Mouse (Mus musculus) embryo, embryonic 10.5 days (tissue): ENCODE data around the gene Cym.

Experiments used
- DNase-seq: peaks from one replicate; pipeline ENCODE4 v3.0.0-alpha.2; 2015; ENCODE audit warnings: low spot score

Cym gene

DNA sequence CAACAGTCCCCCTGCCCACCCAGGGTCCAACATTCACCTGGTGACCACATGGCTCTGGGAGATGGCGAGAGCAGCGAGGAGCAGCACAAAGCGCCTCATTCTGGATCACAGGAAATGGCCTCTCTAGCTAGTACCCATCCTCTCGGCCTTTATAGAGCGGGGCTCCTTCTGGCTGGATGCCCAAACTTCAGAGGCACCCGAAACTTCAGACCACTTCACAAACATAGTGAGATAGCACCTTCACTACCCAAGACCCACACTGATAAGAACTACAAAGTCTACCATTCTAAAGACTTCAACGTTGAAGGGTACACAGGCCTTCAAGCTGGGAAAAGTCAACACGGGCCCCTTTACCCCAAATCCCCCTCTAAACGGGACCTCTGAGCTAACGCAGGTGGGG is at the start of gene Cym:
Gene Cym (minus strand): TSS at position 125 of the 400 bp plus-strand sequence.
- DNase-seq, result no peak

DNA sequence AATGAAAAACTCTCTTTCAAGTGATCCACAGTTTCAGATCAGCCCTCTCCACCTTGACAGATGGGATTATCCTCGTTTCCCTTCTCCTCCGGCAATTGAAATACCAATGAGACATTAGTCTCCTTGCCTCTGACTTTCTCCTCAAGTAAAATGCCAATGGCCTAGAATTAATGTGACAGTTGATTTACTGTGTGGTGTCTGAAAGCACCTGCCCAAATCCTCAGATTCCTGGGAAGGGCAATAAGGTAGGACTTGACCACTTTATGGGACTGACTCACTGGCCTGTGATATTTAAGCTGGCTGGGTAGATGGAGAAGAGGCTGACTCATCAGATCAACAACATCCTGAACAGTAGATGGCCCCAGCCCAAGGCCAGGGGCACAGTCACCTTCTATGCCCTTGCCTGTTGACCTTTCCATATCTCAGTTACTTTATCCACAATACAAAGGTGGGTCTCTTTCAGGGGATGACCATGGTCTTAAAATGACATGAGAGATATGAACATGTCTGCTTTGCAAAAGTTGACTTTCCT is 45.3 kb upstream of the Cym start:
- no peak for DNase-seq

DNA sequence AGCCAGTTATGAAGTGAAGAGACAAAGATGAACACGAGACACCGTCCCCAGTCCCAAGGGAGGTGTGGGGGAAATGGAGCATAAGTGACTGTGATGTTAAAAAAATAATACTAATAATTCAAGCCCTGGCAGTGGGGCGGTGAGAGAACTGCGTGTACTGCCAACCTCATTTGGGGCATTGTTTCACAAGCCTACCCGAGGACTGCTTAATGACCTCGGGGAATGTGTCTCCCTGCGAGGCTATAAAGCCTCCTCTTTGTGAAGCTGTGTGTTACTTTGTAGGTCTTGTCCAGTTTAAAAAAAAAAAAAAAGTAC is 40.3 kb upstream of the Cym start:
- DNase-seq, result no peak

DNA sequence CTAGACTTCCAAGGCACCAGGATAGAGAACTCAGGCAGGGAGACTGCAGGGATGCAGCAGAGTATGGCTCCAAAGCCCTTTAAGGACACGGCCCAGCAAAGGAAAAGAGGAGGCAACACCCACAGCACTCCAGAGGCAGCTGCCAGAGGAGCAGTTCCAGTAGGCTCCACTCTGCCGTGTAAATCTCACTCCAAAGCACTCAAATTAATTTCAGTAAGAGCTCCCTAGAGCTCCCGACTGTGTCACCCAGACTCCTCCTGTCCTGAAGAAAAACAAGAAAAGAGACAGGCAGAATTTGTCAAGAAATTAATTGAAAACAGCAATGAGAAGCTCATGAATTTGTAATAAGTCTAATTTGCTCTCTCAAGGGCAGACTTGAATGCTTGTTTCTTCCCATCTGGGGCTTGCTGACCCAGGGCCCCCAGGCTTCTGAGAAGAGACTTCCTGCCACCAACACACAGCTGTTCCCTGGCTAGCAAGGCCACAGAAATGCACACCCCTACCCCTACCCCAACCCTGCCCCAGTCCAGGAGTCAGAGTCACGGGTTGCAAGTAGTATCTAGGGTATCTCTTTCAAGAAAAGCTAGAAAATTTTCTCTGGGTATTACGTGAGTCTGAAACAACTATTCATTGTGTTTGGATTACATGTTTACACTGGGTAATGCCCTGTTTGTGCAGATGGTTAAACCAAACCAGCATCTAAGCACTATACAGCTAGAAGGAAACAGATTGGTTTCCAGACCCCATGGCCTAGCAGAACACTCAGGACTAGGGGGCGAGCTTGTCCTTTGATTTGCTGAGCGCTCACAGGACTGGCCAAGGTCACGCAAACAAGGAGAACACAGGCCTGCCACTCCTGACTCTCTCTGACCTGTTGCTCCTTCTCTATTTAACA is 39.7 kb upstream of the Cym start:
- peak; percentile 32 for DNase-seq

DNA sequence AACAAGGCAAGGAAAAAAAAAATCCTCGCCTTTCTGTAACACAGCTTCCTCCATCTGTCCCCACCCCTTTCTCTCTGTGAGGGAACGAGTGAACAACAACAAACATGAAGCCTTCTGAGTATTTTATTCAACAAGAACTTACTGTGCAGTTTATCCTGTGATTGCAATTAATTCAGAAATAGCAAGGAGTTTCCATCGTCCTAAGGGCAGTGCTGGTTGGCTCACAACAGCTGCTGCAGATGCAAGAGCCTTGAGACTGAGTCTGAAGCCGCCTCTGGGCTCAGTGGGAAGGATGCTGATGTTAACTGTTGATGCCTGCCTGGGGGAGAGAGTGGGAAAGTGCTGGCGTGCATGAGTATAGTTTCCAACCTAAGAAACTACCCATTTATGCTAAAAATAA is 36.4 kb upstream of the Cym start:
- no peak for DNase-seq

DNA sequence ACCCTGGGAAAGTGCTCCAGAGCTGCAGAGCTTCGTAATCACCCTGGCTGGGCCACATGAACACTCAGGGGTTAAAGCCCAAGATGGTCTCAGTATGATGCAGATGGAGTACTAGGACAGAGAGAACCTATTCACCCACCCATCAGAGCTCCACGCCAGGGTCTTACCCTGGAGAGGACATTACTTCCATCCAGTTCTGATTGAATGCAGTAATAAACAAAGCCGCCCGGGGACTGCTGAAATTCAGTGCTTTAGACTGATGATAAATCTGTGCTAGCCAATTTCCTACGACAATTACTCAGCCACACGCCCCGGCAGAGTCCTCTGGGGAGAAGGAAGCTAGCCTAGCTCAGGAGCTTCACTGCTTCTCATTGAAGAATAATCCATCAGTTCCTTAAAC is 35.2 kb upstream of the Cym start:
- DNase-seq, result no peak

DNA sequence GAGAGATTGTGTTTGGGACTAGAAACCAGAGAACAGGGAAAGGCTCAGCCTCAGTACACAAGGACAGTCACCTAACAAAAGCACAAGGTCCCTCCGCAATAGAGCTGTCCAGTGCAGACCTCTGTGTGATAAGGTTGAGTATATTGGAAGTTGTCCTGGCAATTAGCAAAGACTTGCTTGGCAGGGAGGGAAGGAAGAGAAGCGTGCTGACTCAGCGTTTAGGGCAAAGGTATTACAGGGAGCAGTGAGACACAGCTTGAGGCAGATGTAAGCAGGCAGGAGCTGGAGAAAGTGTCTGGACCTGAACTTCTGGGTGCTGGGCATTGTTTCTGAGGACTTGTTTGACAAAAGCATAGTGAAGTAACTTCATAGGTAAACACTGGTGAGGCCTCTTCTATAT is 34.5 kb upstream of the Cym start:
- DNase-seq, result no peak

DNA sequence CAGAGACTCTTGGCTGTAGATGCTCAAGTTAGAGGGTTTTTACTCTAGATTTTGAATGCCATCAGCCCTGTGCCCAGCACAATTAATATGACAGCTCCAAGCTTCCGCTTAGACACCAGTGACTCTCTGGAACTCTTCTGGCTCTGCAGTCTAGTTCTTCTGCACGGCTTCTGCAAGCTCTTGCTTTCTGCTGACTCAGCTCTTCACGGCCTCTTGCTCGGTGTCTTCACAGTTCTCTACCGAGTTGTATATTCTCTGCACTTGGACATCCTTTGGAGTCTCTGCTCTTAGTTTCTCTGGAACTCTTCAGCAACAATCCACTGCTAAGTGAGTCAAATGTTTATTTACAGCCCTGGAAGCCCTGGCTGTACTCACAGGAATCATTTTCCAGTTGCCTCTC is 32.4 kb upstream of the Cym start:
- DNase-seq, result no peak

DNA sequence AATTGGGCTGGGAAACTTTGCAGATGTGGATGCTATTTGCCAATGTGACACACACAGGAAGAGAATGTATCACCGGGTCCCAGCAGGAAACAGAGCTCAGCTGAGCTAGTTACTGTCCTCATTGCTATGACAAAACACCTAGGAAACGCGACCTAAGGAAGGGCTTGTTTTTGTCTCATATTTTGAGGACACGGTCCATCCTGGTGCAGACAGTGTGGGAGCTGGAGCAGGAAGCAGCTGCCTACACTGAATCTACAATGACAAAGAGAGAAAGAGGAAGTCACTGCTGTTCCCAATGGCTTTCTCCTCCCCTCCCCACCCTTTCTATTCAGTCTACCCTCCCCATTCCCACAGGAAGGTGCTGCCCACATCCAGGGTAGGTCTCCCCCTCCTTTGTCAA is 30.5 kb upstream of the Cym start:
- no peak for DNase-seq

DNA sequence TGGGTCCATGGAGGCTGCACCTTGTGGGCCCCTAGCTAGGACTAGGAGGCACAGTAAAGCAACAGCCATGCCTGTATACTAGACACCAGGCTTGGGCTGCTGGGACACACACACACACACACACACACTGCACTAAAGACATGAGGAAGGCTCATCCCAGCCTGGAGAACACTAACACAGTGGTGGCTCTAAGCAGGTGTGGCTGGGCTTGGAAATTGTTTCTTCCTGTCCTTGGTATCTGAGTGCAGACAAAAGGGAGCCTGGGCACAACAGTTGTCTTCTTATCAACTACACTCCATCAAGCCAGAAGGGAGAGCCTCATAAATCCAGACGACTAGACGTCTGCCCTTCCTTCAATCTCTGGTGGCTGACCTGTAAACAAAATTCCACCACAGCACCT is 28.8 kb upstream of the Cym start:
- DNase-seq, result no peak

DNA sequence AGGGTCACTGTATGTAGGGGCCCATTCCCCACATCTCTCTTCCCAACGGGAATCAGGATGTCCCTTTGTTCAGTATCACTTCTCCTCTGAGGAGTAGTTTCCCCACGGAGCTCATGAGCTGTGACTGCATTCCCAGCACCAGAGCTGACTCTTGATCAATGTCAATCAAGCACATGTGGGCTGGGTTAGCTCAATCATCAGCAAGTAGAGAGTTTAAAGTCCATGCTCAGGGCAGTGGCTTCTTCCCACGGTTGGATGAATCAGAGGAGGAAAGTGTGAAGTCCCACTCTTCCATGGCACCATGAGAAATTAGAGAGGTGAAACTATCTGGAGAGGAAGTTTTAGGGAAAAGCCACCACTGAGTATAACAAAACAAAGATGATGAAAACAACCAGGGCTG is 27.5 kb upstream of the Cym start:
- DNase-seq, result no peak

DNA sequence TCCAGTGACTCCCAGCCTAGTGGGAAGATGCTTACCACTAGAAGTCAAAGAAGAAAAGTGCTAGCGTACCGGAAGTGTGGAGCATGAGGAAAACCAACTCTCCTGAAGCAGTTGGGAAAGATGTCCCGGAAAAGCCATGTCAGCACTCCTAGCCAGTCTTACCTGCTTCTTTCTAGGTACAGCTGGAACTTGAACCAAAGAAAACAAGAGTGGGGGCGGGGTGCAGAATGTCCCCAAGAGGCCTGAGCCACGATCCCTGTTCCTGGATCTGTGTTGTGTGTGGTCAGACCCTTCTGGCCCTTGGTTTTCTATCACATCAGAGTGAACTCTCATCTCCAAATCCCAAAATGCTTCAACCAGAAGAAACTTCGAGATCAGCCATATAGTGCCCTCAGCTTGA is 25.3 kb upstream of the Cym start:
- DNase-seq, result no peak

DNA sequence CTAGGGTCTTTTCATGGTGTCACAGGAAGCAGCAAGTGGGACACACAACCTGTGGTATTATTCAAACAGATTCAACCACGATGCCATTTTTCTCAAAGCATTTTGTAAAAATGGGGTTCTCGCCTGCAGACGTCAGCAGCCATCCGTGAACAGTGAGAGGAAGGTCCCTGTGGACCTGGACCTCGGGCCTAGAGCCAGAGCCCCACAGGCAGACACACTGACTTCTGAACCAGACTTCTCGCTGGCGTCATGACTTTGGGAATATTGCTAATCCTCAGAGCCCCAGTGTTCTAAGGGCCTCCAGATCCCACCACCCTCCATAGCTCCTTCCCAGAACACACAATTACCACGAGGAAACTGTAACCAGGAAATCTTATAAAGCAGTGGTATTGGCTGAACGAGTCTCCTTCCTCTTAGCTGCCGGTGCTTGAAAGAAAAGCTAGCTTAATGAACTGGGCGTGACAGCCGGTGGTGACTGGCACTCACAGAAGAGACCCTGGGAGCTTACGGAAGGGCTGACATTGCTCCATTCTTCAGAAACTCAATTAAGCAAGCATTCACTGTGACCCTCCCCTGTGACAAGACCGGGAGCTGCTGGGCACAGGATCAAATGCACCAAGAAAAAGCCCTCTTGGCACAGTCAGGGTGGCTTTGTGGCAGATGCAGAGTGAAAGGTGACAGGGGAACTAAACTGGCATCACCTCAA is 20.0 kb upstream of the Cym start:
- no peak for DNase-seq

DNA sequence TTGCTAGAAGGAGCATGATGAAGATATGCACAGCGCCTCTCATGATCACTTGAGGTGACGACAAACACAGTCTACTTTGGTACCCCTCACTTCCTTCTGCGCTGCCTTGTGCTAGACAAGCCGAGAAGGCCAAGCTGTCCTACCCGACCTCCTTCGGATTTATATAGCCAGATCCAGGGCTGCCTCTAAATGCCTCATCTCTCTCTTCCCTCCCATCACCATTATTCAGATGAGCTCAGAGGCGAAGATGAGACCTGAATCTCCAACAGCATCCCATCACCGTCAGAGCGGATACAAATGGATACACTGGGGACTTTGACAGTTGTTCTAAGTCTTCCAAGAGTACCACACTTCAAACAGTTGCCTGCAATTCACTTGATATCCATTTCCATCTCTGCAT is 18.1 kb upstream of the Cym start, which contains the start of gene Prok1:
Gene Prok1 (minus strand): TSS at position 101 of the 400 bp plus-strand sequence.
- DNase-seq, result no peak

DNA sequence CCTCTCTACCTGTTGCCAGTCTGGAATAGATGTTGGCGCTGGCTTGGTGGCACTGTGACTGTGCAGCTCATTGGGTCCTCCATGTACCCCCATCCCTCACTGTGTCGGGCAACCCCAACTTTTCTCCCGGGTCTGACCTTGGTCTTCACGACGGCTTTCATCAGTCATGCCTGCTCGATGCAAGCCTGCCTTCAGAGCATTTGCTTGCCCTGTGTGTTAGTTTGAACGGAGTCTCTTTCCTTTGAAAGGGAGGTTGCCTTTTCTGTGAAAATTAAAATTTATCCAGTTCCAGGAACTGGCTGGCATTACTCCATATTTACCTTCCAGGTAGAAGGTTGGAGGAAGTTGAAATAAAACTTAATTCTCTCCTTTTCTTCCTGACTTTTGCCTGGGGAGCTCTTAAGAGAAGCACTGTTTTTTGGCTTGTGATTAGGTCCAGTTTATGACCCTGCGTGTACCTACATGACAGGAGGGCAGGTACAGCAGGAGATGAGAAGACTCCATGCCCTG is 17.0 kb upstream of the Cym start:
- no peak for DNase-seq

DNA sequence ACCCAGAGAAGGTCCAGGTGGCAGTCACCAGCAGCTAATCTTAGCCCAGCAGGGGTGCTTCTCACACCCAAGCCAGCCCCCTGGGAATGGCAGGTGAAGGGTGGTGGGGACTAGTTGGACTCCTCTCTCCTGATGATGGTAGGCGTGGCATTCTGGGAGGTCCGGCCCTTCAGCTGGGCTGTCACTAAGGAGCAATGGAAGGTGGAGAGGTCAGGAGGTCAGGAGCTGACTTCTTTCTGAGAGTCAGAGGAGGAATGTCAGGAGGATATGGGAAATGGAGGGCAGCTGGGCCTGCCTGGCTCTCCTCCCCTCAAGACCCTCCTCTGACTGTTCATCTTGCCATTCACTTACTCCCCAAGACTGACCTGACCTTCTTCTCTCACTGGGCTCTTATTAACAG is 16.5 kb upstream of the Cym start:
- peak; percentile 34 for DNase-seq

DNA sequence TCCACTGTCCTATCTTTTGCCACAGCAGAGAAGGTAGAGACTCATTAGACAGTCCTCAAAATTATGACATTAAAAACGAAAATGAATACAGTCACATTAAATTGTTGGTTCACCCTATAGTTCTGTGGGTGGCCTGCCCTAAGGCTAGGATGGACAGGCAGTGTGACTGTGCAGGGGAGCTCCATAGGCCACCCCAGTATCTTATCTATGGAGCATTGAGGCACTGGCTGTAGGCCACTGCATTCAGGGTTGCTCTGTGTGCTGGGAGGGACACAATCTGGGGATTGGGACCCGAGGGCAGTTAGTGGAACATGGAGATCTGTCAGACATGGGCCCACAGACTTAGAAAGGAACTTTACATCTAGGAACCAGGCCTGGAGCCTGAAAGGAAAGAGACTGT is 12.4 kb upstream of the Cym start:
- DNase-seq, result no peak

DNA sequence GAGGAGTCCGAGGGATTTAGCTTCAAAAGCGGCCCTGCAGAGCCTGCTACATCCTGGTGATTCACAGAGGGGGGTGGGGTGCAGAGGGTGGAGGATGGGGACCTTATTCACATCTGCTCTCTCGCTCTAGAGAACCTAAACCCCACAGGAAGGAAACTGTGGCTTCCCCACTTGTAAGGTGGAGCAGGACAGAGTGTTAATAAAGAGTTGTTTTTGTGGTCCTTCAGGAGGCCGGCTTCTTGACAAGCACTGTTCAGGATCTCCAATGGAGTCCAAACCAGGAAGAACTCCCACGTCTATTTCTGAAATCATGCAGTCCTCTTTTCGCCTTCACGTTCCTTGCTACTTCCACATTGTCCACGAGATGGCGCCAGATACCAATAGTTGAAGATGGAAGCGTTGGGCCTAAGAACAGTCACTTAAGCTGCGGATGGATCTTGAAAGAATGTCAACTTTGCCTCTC is 11.8 kb upstream of the Cym start:
- DNase-seq, result peak; percentile 94

DNA sequence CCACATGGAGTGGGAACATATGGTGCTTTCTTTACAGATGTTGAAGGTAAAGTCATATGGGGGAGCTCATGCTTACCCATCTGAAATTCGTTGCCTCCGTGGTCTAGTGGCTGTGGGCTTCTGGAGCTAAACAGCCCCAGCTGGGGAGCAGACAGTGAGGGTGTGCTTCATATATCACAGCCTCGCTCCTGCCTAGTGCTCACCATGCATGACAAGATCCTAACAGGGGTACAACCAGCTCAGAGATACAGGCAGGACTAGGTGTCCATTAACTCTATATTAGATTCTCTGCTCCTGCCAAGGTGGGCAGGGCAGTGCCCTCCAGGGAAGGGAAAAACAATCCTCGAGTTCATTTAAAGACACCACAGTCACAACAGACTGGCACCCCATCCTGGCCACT is 9.7 kb upstream of the Cym start:
- DNase-seq, result no peak

DNA sequence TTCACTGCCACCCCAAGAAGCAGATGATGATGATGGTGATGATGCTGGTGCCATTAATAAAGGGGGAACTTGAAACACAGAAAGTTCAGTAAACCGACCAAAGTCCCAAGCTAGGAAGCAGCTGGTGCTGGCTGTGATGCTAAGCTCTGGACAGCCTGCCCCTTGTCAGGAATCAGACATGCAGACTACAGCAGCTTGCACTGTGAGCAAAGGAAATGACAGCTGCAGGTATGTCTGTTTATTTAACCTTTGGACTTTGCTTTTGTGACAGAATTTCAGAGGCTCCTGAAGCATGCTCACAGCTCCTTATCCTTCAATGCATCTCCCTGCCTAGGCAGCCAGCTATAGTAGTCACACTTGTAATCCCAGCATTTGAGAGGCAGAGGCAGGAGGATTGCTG is 9.0 kb upstream of the Cym start, which contains the start of gene A630076J17Rik:
Gene A630076J17Rik (plus strand): TSS at position 88 of the 400 bp plus-strand sequence.
- no peak for DNase-seq

DNA sequence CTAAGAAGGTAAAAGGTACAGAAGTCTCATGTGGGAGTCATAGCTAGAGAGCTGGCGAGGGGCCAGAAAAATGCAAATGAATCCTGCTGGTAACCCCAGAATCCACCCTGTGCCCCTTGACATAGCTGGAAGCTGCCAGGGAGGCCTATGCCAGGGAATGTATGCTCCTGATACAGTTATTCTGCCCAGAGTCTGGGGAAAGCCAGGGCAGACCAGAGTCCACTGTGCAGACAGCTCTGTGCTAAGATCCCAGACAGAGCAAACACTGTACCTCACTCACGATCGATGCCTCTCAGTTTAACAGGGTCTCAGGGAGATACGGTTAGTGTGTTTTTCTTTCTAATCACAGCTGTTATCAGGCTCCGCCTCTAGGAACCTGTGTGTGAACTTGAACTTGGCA is 8.3 kb upstream of the Cym start:
- no peak for DNase-seq

DNA sequence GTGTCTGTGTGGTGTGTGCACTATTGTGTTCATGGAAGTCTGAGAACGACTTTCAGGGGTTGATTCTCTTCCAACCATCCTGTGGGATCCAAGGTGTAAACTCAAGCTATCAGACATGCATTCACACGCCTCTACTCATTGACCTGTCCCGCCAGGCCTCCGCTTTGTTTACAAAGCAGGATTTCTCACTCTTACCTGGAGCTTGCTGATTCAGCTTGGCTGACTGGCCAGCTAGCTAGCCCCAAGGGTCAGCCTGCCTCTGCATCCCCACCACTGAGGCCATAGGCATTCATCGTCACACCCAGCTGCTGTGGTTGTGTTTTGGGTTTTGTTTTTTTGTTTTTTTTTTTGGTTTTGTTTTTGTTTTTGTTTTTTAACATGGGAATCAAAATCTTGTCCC is 7.7 kb upstream of the Cym start:
- DNase-seq, result no peak

DNA sequence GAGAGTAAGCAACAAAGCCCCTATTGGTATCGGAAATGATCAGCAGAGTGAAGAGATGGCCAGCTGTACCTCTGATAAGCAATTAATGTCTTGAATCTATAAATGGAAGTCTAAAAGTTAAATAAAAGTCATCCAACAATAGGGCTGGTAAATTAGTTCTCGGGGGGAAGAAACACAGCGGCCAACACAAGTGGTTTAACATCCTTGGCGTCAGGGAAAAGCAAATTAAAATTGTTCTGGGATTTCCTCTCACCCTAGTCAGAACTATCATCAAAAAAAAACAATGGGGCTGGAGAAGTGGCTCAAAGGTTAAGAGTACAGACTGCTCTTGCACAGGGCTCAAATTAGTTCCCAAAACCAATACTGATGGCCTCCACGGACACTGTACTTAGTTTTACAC is 4.3 kb upstream of the Cym start:
- DNase-seq, result no peak
